Comparison of ENCODE assay signal across 8 mouse cellular contexts in genomic region chr3:51339378-51339733, GRCm38 (mm10). TPM values are rescaled to one million over a fixed set of nuclear protein-coding genes. Genes with fewer than 3 reads are reported as not detected.
DNase-seq lines count a peak whose midpoint lies in the region; ATAC-seq and TF ChIP-seq lines count a peak whose summit lies in the region.

No protein-coding gene starts in this region.

- H3K4me1 ChIP-seq in hindbrain, postnatal 0 days (ENCODE audit: insufficient read depth, low read length): 0 out of 2 replicates have a peak, but pooled peaks cover 3% of the 10 kb centered on the region

- H3K36me3 ChIP-seq in hindbrain, postnatal 0 days (ENCODE audit: insufficient read depth, low read length): no peaks in the 10 kb centered on the region

- H3K27me3 ChIP-seq in hindbrain, postnatal 0 days (ENCODE audit: insufficient read depth, low read length): no peaks in the 10 kb centered on the region

- no peak for TF ChIP-seq POLR2A in brain, embryonic 14.5 days (IDR thresholded peaks at IDR 0.05; ENCODE audit: borderline replicate concordance, extremely low read depth, insufficient read depth, insufficient read length, poor library complexity, severe bottlenecking)

- H3K4me2 ChIP-seq in hindbrain, postnatal 0 days (ENCODE audit: low read depth, low read length): peak overlapping the region; percentile 67

- H3K4me3 ChIP-seq in layer of hippocampus, adult 2 months: peak overlapping the region; percentile 70
- peak overlapping the region; percentile 93 for H3K4me3 ChIP-seq in hindbrain, postnatal 0 days (ENCODE audit: low read length)

- no peak for DNase-seq in layer of hippocampus, adult 2 months (ENCODE audit: low spot score in 2 of 2)
- DNase-seq in layer of hippocampus, postnatal 14 days (ENCODE audit: low spot score in 2 of 2): no peak
- peak; percentile 29 for DNase-seq in brain, embryonic 14.5 days (ENCODE audit: low read depth)
- peak; percentile 3 for DNase-seq in hindbrain, postnatal 0 days (ENCODE audit: low spot score)
- DNase-seq in naive thymus-derived CD4-positive, alpha-beta T cell, adult 2 months (ENCODE audit: low read depth): peak; percentile 60
- no peak for DNase-seq in ovary, postnatal 10 days (ENCODE audit: low spot score)
- no peak for DNase-seq in kidney, adult 9 months
- no peak for DNase-seq in thymus, postnatal 10 days (ENCODE audit: low spot score in 2 of 2)

- peak overlapping the region; percentile 81 for H3K9ac ChIP-seq in hindbrain, postnatal 0 days (replicated peaks; ENCODE audit: low read length)

- H3K27ac ChIP-seq in layer of hippocampus, adult 2 months: peak overlapping the region; percentile 99
- peak overlapping the region; percentile 93; the same call in 1 of the 2 replicates for H3K27ac ChIP-seq in hindbrain, postnatal 0 days

- under 1% methylated on average over 9 of the region's 9 CpGs for WGBS in hindbrain, postnatal 0 days

- H3K9me3 ChIP-seq in hindbrain, postnatal 0 days (ENCODE audit: low read length): no peaks in the 10 kb centered on the region

- ATAC-seq in hindbrain, postnatal 0 days: no peak

- no peak for TF ChIP-seq CTCF in layer of hippocampus, adult 2 months (conservative IDR thresholded peaks at IDR 0.05)
- TF ChIP-seq CTCF in brain, embryonic 14.5 days (IDR thresholded peaks at IDR 0.05; ENCODE audit: borderline replicate concordance, extremely low read depth, insufficient read depth, insufficient read length): no peak
- TF ChIP-seq CTCF in hindbrain, postnatal 0 days (IDR thresholded peaks at IDR 0.05; ENCODE audit: low read depth): no peak

RNA-seq across cellular contexts. Expression of gene Elf2, which starts 1.1 kb away (rescaled TPM):
- 10 to 100 TPM; 54.6 to 54.9 TPM for total RNA-seq in layer of hippocampus, adult 2 months (2021)
- total RNA-seq in layer of hippocampus, postnatal 14 days (2021): 10 to 100 TPM; 33.6 to 39.0 TPM
- 60.0 and 62.9 TPM in 2 replicates for polyA plus RNA-seq in brain, embryonic 14.5 days (2012; rRNA removed)
- 47.8 and 56.2 TPM in 2 replicates for total RNA-seq in hindbrain, postnatal 0 days (2014; rRNA removed)
- polyA plus RNA-seq in hindbrain, postnatal 0 days (2015; fragmentation: Nextera tagmentation; extraction: Ambion mirVana): 31.2 and 32.6 TPM in 2 replicates

RNA-seq across cellular contexts. Expression of gene Mgarp, which starts 57.2 kb away (rescaled TPM):
- total RNA-seq in layer of hippocampus, adult 2 months (2021): not detected
- total RNA-seq in layer of hippocampus, postnatal 14 days (2021): not detected
- 1.2 and 1.7 TPM in 2 replicates for polyA plus RNA-seq in brain, embryonic 14.5 days (2012; rRNA removed)
- total RNA-seq in hindbrain, postnatal 0 days (2014; rRNA removed): 2.8 and 3.1 TPM in 2 replicates
- polyA plus RNA-seq in hindbrain, postnatal 0 days (2015; fragmentation: Nextera tagmentation; extraction: Ambion mirVana): 2.1 and 3.2 TPM in 2 replicates

Comparison
In these comparisons a context has a peak if more than half of its experiments do, and no peak if none do; other contexts are left out.
1. DNase-seq: peak in brain, embryonic 14.5 days (single experiment), hindbrain, postnatal 0 days (single experiment) and naive thymus-derived CD4-positive, alpha-beta T cell, adult 2 months (single experiment); none in layer of hippocampus, adult 2 months (0 of 2), layer of hippocampus, postnatal 14 days (0 of 2), ovary, postnatal 10 days (single experiment), kidney, adult 9 months (single experiment) and thymus, postnatal 10 days (0 of 2).